Mouse (Mus musculus) CH12.LX (cell line): ENCODE measurements around the gene Ncbp1. TPM values are rescaled to one million over a fixed set of nuclear protein-coding genes. Genes with fewer than 3 reads are reported as not detected.

ENCODE experiments used
- DNase-seq: peaks from one replicate; pipeline ENCODE4 v3.0.0-alpha.2; 2013; ENCODE audit errors: extremely low read depth
- H3K27ac ChIP-seq: 2 replicates; pipeline ENCODE4 v1.5.1; 2012; ENCODE audit warnings: low read depth, mild to moderate bottlenecking, control low read depth, moderate library complexity; ENCODE audit not compliant: insufficient read depth
- H3K27me3 ChIP-seq: replicated peaks from 2 replicates; pipeline ENCODE3; 2012; ENCODE audit warnings: inconsistent platforms
- H3K36me3 ChIP-seq, 2 experiments: replicated peaks in 1 of 2; 2 replicates each; pipeline versions ENCODE3 to v1.6.1; 2012; ENCODE audit warnings: inconsistent platforms in 1 of 2, low read length in 1 of 2, mild to moderate bottlenecking in 1 of 2, mixed read lengths in 1 of 2, moderate library complexity in 1 of 2; ENCODE audit not compliant: control insufficient read depth in 1 of 2, insufficient read depth in 1 of 2
- H3K4me1 ChIP-seq, 2 experiments: 2 replicates each; pipeline ENCODE4 v1.6.1; 2012; ENCODE audit warnings: inconsistent platforms in 1 of 2, moderate library complexity in 1 of 2; ENCODE audit not compliant: insufficient read depth in 2 of 2, control insufficient read depth in 1 of 2
- H3K4me2 ChIP-seq: 2 replicates; pipeline ENCODE4 v1.6.1; 2012; ENCODE audit warnings: low read depth, mild to moderate bottlenecking, control low read depth; ENCODE audit not compliant: poor library complexity, insufficient read depth, severe bottlenecking
- H3K4me3 ChIP-seq, 3 experiments: fragments of 150-350 bp in 1 of 3; sonication (generic) in 1 of 3; replicated peaks in 1 of 3; 2 replicates each; pipeline versions ENCODE3 to v1.5.1; 2011 to 2012; ENCODE audit warnings: low read depth in 2 of 3, low read length in 2 of 3, mild to moderate bottlenecking in 2 of 3, moderate library complexity in 2 of 3, control low read depth in 1 of 3, improper control_type of control experiment in 1 of 3, inconsistent platforms in 1 of 3, mixed read lengths in 1 of 3; ENCODE audit not compliant: poor library complexity in 1 of 3
- H3K79me2 ChIP-seq: replicated peaks from 2 replicates; pipeline ENCODE4 v1.6.1; 2012; ENCODE audit warnings: mild to moderate bottlenecking, moderate library complexity; ENCODE audit not compliant: control insufficient read depth, poor library complexity, insufficient read depth, severe bottlenecking; ENCODE audit errors: extremely low read depth
- H3K9ac ChIP-seq: 2 replicates; pipeline ENCODE4 v1.6.1; 2012; ENCODE audit warnings: low read depth, mild to moderate bottlenecking, control low read depth, moderate library complexity; ENCODE audit not compliant: insufficient read depth
- H3K9me3 ChIP-seq: replicated peaks from 2 replicates; pipeline ENCODE3; 2012; ENCODE audit warnings: low read length, inconsistent platforms, mixed read lengths
- CHD2 ChIP-seq: IDR thresholded peaks from 2 replicates; pipeline ENCODE4 v1.6.1; 2011; ENCODE audit warnings: low read length, improper control_type of control experiment
- ELF1 ChIP-seq: IDR thresholded peaks from 2 replicates; pipeline ENCODE4 v1.6.1; 2014; ENCODE audit warnings: low read depth, mild to moderate bottlenecking, inconsistent platforms, low read length, improper control_type of control experiment
- ETS1 ChIP-seq: conservative IDR thresholded peaks from 2 replicates; pipeline ENCODE4 v1.6.1; 2012; ENCODE audit warnings: low read depth, mild to moderate bottlenecking, inconsistent platforms, low read length, improper control_type of control experiment, moderate library complexity
- JUN ChIP-seq: IDR thresholded peaks from 2 replicates; pipeline ENCODE4 v1.6.1; 2011; ENCODE audit warnings: low read depth, mild to moderate bottlenecking, low read length, improper control_type of control experiment, moderate library complexity; ENCODE audit not compliant: insufficient read depth
- JUND ChIP-seq: conservative IDR thresholded peaks from 2 replicates; pipeline ENCODE4 v1.6.1; 2011; ENCODE audit warnings: low read depth, low read length, improper control_type of control experiment
- KAT2A ChIP-seq: IDR thresholded peaks from 2 replicates; pipeline ENCODE4 v1.6.1; 2012; ENCODE audit warnings: low read length, improper control_type of control experiment, inconsistent platforms; ENCODE audit not compliant: insufficient replicate concordance
- MAFK ChIP-seq: IDR thresholded peaks from 2 replicates; pipeline ENCODE4 v1.6.1; 2011; ENCODE audit warnings: low read length, improper control_type of control experiment; ENCODE audit not compliant: insufficient replicate concordance
- MAZ ChIP-seq: IDR thresholded peaks from 2 replicates; pipeline ENCODE4 v1.6.1; 2012; ENCODE audit warnings: low read depth, mild to moderate bottlenecking, inconsistent platforms, low read length, improper control_type of control experiment, moderate library complexity
- MEF2A ChIP-seq: IDR thresholded peaks from 2 replicates; pipeline ENCODE4 v1.6.1; 2014; ENCODE audit warnings: low read depth, mild to moderate bottlenecking, inconsistent platforms, low read length, improper control_type of control experiment, borderline replicate concordance
- NELFE ChIP-seq: IDR thresholded peaks from 2 replicates; pipeline ENCODE4 v1.6.1; 2011; ENCODE audit warnings: low read depth, low read length, improper control_type of control experiment
- PAX5 ChIP-seq: IDR thresholded peaks from 2 replicates; pipeline ENCODE4 v1.6.1; 2012; ENCODE audit warnings: low read length, inconsistent platforms, mixed read lengths
- POLR2A ChIP-seq: IDR thresholded peaks from 2 replicates; pipeline ENCODE4 v1.6.1; 2011; ENCODE audit warnings: low read depth, mild to moderate bottlenecking, improper control_type of control experiment, low read length
- POLR2AphosphoS2 ChIP-seq: IDR thresholded peaks from 2 replicates; pipeline ENCODE4 v1.6.1; 2011; ENCODE audit warnings: low read depth, low read length, improper control_type of control experiment
- RAD21 ChIP-seq: IDR thresholded peaks from 2 replicates; pipeline ENCODE4 v1.6.1; 2011; ENCODE audit warnings: low read depth, mild to moderate bottlenecking, low read length, improper control_type of control experiment, moderate library complexity
- RCOR1 ChIP-seq: conservative IDR thresholded peaks from 2 replicates; pipeline ENCODE4 v1.6.1; 2012; ENCODE audit warnings: low read depth, mild to moderate bottlenecking, inconsistent platforms, low read length, improper control_type of control experiment
- SMC3 ChIP-seq: IDR thresholded peaks from 2 replicates; pipeline ENCODE4 v1.6.1; 2011; ENCODE audit warnings: low read depth, low read length, improper control_type of control experiment
- TCF12 ChIP-seq: IDR thresholded peaks from 2 replicates; pipeline ENCODE4 v1.6.1; 2014; ENCODE audit warnings: low read depth, mild to moderate bottlenecking, inconsistent platforms, low read length, improper control_type of control experiment
- ZMIZ1 ChIP-seq: IDR thresholded peaks from 2 replicates; pipeline ENCODE4 v1.6.1; 2012; ENCODE audit warnings: low read depth, mild to moderate bottlenecking, inconsistent platforms, low read length, improper control_type of control experiment
- ZNF384 ChIP-seq: IDR thresholded peaks from 2 replicates; pipeline ENCODE4 v1.6.1; 2012; ENCODE audit warnings: low read depth, low read length, improper control_type of control experiment, inconsistent platforms
- dilution Hi-C: fragments of 300-500 bp; cut with MboI; formaldehyde crosslinking; loops from 2 replicates; pipeline ENCODE4 v1.14.3; 2020; ENCODE audit warnings: low sequenced_read_pairs; ENCODE audit not compliant: extremely low pct_unique_long_range_greater_than_20kb, extremely low pct_ligation_motif_present
- in situ Hi-C: fragments of 300-500 bp; cut with MboI; formaldehyde crosslinking; loops from 3 replicates; pipeline ENCODE4 v1.14.3; 2019; ENCODE audit warnings: low sequenced_read_pairs, low pct_ligation_motif_present, low pct_unique_long_range_greater_than_20kb, mixed read lengths
- polyA plus RNA-seq: library from polyadenylated mRNA; unstranded; fragments of >175 nt; gene quantifications from 2 replicates; pipeline ENCODE4 v1.2.1, GENCODE M21; 2012; ENCODE audit warnings: low read depth; ENCODE audit not compliant: insufficient read length
- total RNA-seq, 2 experiments: library from RNA; depleted of rRNA; stranded (reverse); fragments of 300-350 nt in 1 of 2; fragments of >200 nt in 1 of 2; gene quantifications; 2 replicates each; pipeline ENCODE4 v1.2.3; 2012 to 2014

The Ncbp1 gene
- total and polyA plus RNA-seq, 3 experiments = 64.7 to 121 (median 88.2) TPM

GRCm38 (mm10) chr4:46165831-46166230 lies 27.4 kb downstream of the Ncbp1 start:
- Histone ChIP-seq H3K27me3 (no peaks in the 10 kb centered on the region), H3K4me3 (no peak overlapping the region), H3K36me3 (peaks cover 68 to 94% of the 10 kb centered on the region in 2 experiments), H3K9ac (no peak overlapping the region), H3K4me2 (no peak overlapping the region), H3K79me2 (no peaks in the 10 kb centered on the region), H3K4me1 (peaks cover 0 to 5% of the 10 kb centered on the region in 2 experiments; a peak in 2 of 4 replicates), H3K27ac (no peak overlapping the region), H3K9me3 (no peaks in the 10 kb centered on the region)
- dilution Hi-C loops = no loop called here
- in situ Hi-C loops = no loop called here
- TF ChIP-seq ZNF384 (no peak), MEF2A (no peak), ETS1 (no peak), KAT2A (no peak), MAZ (no peak), ELF1 (no peak), MAFK (no peak), TCF12 (no peak), NELFE (no peak), PAX5 (no peak), RCOR1 (no peak), CHD2 (no peak), POLR2A (no peak), RAD21 (no peak)
- DNase-seq = no peak

- no peak for DNase-seq
- no peak overlapping the region for H3K27ac ChIP-seq
- no peak overlapping the region for H3K4me2 ChIP-seq
- H3K9ac ChIP-seq = no peak overlapping the region
- H3K4me3 ChIP-seq = no peak overlapping the region
- no peaks in the 10 kb centered on the region for H3K9me3 ChIP-seq
- H3K36me3 ChIP-seq = peaks cover 76 to 94% of the 10 kb centered on the region in 2 experiments
- H3K4me1 ChIP-seq = no peaks in the 10 kb centered on the region
- H3K79me2 ChIP-seq = no peaks in the 10 kb centered on the region
- dilution Hi-C loops = no loop called here
- TF ChIP-seq MAFK (no peak), POLR2AphosphoS2 (no peak), JUN (no peak), JUND (no peak), ZMIZ1 (no peak), SMC3 (no peak)
- in situ Hi-C loops = no loop called here
- H3K27me3 ChIP-seq = no peaks in the 10 kb centered on the region
Observed at GRCm38 (mm10) chr4:46171761-46172160, 33.3 kb downstream of the Ncbp1 start.
